Mouse (Mus musculus) lung, embryonic 14.5 days (tissue): Measurements from ENCODE around the gene Mgat4a. TPM values are rescaled to one million over a fixed set of nuclear protein-coding genes. Genes with fewer than 3 reads are reported as not detected.
A peak's percentile ranks its signal among the peaks of the same experiment; 100 is the strongest.

Experiments used
- ATAC-seq: fragments of 200-750 bp; cut with Nextera tagmentation; 2 replicates; pipeline ENCODE4 v1.8.0; 2017; ENCODE audit warnings: mild to moderate bottlenecking, moderate TSS enrichment, moderate library complexity; ENCODE audit not compliant: insufficient read depth
- DNase-seq: peaks from one replicate; pipeline ENCODE4 v3.0.0-alpha.2; 2015
- H3K27ac ChIP-seq: fragments of 300-500 bp; sonication (generic); 2 replicates; pipeline ENCODE4 v1.5.1; 2014; ENCODE audit warnings: low read depth, mild to moderate bottlenecking, moderate library complexity
- H3K27me3 ChIP-seq: fragments of 300-500 bp; sonication (generic); 2 replicates; pipeline ENCODE4 v1.6.1; 2014; ENCODE audit warnings: low read length, control low read depth; ENCODE audit not compliant: insufficient read depth
- H3K36me3 ChIP-seq: fragments of 300-500 bp; sonication (generic); 2 replicates; pipeline ENCODE4 v1.6.1; 2014; ENCODE audit warnings: control low read depth; ENCODE audit not compliant: insufficient read depth
- H3K4me1 ChIP-seq: fragments of 300-500 bp; sonication (generic); 2 replicates; pipeline ENCODE4 v1.6.1; 2014; ENCODE audit warnings: antibody characterized with exemption, control low read depth; ENCODE audit not compliant: insufficient read depth
- H3K4me2 ChIP-seq: fragments of 300-500 bp; sonication (generic); 2 replicates; pipeline ENCODE4 v1.6.1; 2014; ENCODE audit warnings: mild to moderate bottlenecking
- H3K4me3 ChIP-seq: fragments of 300-500 bp; sonication (generic); 2 replicates; pipeline ENCODE4 v1.5.1; 2014; ENCODE audit warnings: low read depth, low read length
- H3K9ac ChIP-seq: fragments of 300-500 bp; sonication (generic); 2 replicates; pipeline ENCODE4 v1.6.1; 2014
- H3K9me3 ChIP-seq: fragments of 300-500 bp; sonication (generic); 2 replicates; pipeline ENCODE4 v1.6.1; 2016; ENCODE audit warnings: low read depth, low read length, control low read depth
- CTCF ChIP-seq: IDR thresholded peaks from 2 replicates; pipeline ENCODE4 v1.5.1; 2016; ENCODE audit warnings: antibody characterized with exemption, low read depth
- WGBS: fragments of 180-500 bp; shearing (Covaris S2); extraction: QIAGEN DNeasy Blood & Tissue Kit; methylation state at CpG from one replicate; pipeline ENCODE4 v1.1.7; 2014; 5-methylcytosine and 5-hydroxymethylcytosine counted together
- polyA plus RNA-seq: library from polyadenylated mRNA; unstranded; fragments of >200 nt; fragmentation: Nextera tagmentation; extraction: Ambion mirVana; gene quantifications from 2 replicates; pipeline ENCODE4 v1.2.1, GENCODE M21; 2014

The Mgat4a gene
- polyA plus RNA-seq, result 4.8 and 6.0 TPM in 2 replicates

DNA sequence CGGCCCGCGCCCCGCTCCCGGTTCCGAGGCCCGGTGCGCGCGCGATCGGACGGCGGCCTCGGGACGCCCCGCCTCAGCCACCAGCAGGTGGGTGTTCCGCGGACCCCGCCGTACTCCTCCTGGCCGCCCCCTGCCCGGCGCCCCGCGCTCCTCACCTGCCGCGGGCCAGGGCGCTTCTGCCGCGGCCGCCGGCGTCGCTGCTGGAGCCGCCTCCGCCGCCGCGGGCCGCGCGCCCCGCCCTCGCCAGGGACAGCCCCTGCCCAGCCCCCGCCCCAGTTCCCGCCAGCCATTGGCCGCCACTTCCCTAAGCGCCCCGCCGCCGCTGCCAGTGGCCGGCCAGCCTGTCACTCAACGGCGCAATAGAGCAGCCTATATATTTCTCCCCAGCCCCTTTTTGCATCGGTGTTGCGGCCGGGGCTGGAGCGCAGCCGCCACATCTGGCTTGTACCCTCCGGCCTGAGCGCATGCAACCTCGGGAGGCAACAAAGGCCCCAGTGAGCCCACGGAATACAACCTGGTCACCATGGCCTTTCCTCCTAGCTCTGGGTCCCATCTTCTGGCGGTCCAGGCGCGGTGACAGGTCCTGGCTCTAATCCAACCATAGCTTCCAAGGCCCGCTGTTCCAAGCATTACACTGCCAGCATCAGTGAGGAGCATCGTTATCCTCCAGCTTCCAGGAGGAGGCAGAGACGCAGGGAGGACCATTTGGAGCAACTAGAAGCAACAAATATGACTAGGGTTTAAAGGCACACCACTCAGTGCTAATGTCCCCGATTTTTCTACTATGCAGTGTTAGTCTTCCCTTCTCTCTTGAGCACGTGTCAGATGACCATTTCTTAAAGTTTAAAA, at the start of gene Mgat4a:
Gene Mgat4a (minus strand): TSS at position 207 of the 849 bp plus-strand sequence.
- no peaks in the 10 kb centered on the region for H3K4me1 ChIP-seq
- H3K27me3 ChIP-seq, result peaks cover 16% of the 10 kb centered on the region
- ATAC-seq, result peak; percentile 100
- peak; percentile 94 for DNase-seq
- H3K4me3 ChIP-seq, result peak within 1 kb of the TSS; percentile 74
- TF ChIP-seq CTCF, result no peak
- 1% methylated on average over 64 of the region's 72 CpGs for WGBS
- peak within 1 kb of the TSS; percentile 95 for H3K4me2 ChIP-seq
- H3K9ac ChIP-seq, result peak within 1 kb of the TSS; percentile 69
- no peaks in the 10 kb centered on the region for H3K9me3 ChIP-seq
- no peaks in the 10 kb centered on the region for H3K36me3 ChIP-seq
- H3K27ac ChIP-seq, result no peak within 1 kb of the TSS

DNA sequence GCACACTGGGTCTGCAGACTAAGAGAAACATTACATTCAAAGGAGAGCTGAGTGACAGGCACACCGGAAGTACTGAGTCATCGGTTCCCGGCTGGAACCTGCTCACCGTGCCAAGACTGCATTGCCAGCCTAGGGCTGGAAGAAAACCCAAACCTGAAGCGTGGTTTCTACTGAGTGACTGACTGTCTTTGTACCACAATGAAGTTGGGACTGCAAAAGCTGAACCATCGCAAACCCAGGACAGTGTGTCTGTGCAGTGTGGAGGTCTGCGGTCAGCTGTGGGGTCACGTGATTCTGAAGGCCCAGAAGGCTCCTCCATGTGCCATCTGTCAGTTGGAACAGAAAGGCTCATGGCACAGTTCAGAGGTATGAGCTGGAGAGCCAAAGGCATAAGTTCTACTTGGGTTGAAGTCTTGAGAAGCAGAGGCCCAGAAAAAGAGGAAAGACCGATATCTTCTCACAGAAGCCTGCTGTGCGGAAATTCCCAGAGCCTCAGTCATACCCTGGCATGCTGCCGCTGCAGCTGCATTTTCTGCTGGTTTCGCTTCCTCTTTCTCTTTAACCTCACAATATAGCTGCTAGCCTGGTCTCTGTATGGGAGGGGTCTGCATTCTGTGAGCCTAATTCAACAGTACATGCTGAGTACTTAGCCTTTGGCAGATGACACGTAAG, 45.1 kb upstream of the Mgat4a start:
- Histone ChIP-seq H3K27ac (peak overlapping the region; percentile 55; the same call in 1 of the 2 replicates), H3K9me3 (no peaks in the 10 kb centered on the region), H3K36me3 (no peaks in the 10 kb centered on the region), H3K4me1 (no peaks in the 10 kb centered on the region), H3K27me3 (no peaks in the 10 kb centered on the region), H3K9ac (no peak overlapping the region), H3K4me2 (no peak overlapping the region), H3K4me3 (no peak overlapping the region)
- 73% methylated on average over 13 of the region's 13 CpGs for WGBS
- no peak for TF ChIP-seq CTCF
- DNase-seq, result peak; percentile 52
- no peak for ATAC-seq

DNA sequence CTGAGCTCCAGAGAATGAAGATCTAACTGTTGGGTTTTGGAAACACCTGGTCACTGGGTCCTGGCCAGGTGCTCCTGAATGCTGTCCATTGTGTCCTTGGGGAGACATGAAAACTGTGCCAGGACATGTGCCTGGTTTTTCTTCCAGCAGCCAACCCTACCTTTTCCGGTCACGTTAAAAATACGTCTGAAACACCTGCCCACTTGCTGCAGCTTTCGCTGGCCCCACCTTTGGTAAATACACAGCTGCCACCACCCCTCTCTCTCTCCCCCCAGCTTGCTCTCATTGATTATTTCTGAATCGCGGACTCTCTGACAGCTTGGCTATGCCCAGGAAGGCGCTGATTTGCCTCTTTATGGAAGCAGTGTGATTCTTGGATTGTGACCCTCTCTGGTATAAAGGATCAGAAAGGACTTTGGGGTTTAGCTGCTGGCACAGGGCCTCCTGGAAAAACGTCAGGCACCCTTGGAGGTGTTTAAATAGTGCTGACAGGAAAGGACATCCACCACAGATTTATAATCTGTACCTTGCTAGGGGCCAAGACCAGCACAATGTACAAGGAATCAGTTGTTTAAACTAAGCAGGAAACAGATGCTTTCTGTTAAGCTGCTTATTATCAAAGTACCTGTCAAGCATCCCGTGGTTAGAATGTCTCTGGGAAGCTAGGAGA, 43.1 kb upstream of the Mgat4a start:
- no peak overlapping the region for H3K9ac ChIP-seq
- H3K9me3 ChIP-seq, result no peaks in the 10 kb centered on the region
- DNase-seq, result no peak
- H3K27ac ChIP-seq, result no peak overlapping the region
- H3K4me1 ChIP-seq, result no peaks in the 10 kb centered on the region
- no peaks in the 10 kb centered on the region for H3K27me3 ChIP-seq
- 36% methylated on average over 9 of the region's 9 CpGs for WGBS
- no peak for ATAC-seq
- no peaks in the 10 kb centered on the region for H3K36me3 ChIP-seq
- H3K4me2 ChIP-seq, result no peak overlapping the region
- TF ChIP-seq CTCF, result no peak
- no peak overlapping the region for H3K4me3 ChIP-seq

DNA sequence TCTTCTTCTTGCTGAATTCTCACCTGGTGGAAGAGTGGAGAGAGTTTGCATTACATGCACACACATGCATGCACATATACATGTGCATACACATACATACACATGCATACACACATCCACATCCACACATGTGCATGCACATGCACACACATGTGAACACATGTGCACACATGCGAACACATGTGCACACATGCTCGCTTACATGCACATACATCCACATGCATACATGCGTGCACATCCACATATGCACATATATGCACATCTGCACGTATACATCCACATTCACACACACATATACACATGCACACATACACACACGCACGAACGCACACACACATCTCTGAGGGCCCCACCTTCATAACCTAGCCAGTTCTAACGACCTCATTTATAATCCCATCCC, 42.4 kb upstream of the Mgat4a start:
- H3K9me3 ChIP-seq, result no peaks in the 10 kb centered on the region
- H3K9ac ChIP-seq, result no peak overlapping the region
- TF ChIP-seq CTCF, result no peak
- no peaks in the 10 kb centered on the region for H3K4me1 ChIP-seq
- 84% methylated on average over 8 of the region's 8 CpGs for WGBS
- no peak overlapping the region for H3K4me3 ChIP-seq
- DNase-seq, result no peak
- no peak overlapping the region for H3K4me2 ChIP-seq
- H3K27me3 ChIP-seq, result no peaks in the 10 kb centered on the region
- H3K27ac ChIP-seq, result no peak overlapping the region
- H3K36me3 ChIP-seq, result no peaks in the 10 kb centered on the region
- no peak for ATAC-seq

DNA sequence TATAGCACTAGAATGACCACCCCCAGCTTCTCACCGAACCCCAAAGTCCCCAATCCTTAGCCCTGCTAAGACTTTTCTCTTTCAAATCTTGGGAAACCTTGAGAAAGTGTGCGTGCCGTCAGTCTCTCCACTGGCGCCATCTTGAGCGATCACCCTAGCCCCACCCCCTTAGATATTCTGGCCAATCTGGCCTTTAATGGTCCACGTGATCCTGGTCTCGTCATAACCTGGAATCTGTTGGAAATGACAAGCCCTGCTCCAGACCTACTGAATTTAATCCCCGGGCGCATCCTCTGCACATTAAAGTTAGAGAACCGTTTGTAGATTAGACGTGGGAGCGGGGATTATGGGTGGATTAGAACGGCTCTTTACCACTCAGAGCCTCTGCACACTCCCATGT, 38.9 kb upstream of the Mgat4a start:
- ATAC-seq (no peak), DNase-seq (no peak)
- Histone ChIP-seq H3K9ac (no peak overlapping the region), H3K4me3 (no peak overlapping the region), H3K4me2 (no peak overlapping the region), H3K27me3 (no peaks in the 10 kb centered on the region), H3K36me3 (no peaks in the 10 kb centered on the region), H3K4me1 (no peaks in the 10 kb centered on the region), H3K9me3 (no peaks in the 10 kb centered on the region), H3K27ac (no peak overlapping the region)
- 92% methylated on average over 13 of the region's 13 CpGs for WGBS
- no peak for TF ChIP-seq CTCF

DNA sequence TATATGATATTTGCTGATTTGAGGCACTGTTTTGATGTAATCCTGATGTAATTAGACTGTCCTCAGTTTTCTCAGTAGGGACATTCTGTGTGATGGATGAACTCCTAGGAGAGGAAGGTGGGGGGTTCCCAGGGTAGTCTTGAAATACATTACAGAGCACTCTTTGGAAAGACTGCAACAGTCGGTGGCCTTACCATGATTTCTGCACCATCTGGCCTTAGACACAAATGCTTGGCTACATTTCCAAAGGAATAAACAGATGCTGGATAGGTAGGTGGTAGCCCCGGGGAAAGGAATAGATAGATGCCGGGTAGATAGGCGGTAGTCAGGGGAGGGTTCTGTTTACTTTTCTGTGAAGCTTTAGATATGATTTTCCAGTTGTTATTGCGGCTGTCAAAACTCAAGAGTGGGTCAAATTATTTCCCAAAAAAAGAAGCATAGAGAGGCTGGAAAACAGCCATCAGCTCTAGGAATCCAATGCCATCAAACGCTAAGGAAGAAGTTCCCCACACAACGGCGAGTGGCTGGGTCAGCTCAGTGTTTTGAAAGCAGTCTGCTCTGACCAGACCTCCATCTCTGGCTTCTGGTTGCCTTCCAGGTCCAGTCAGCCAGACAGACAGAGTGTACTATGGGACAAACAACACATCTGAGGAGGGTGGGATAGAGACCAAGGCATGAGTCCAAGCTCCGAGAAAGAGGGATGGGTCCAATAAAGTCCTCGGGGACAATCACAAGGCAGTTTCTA, 31.9 kb upstream of the Mgat4a start:
- TF ChIP-seq CTCF, result no peak
- no peak overlapping the region for H3K27ac ChIP-seq
- no peak overlapping the region for H3K4me2 ChIP-seq
- WGBS, result 49% methylated on average over 10 of the region's 10 CpGs
- no peak overlapping the region for H3K4me3 ChIP-seq
- H3K36me3 ChIP-seq, result no peaks in the 10 kb centered on the region
- DNase-seq (no peak), ATAC-seq (no peak)
- no peaks in the 10 kb centered on the region for H3K4me1 ChIP-seq
- H3K9ac ChIP-seq, result no peak overlapping the region
- H3K9me3 ChIP-seq, result no peaks in the 10 kb centered on the region
- H3K27me3 ChIP-seq, result no peaks in the 10 kb centered on the region
